8 mouse cellular contexts compared by ENCODE assay signal in the genomic region with DNA sequence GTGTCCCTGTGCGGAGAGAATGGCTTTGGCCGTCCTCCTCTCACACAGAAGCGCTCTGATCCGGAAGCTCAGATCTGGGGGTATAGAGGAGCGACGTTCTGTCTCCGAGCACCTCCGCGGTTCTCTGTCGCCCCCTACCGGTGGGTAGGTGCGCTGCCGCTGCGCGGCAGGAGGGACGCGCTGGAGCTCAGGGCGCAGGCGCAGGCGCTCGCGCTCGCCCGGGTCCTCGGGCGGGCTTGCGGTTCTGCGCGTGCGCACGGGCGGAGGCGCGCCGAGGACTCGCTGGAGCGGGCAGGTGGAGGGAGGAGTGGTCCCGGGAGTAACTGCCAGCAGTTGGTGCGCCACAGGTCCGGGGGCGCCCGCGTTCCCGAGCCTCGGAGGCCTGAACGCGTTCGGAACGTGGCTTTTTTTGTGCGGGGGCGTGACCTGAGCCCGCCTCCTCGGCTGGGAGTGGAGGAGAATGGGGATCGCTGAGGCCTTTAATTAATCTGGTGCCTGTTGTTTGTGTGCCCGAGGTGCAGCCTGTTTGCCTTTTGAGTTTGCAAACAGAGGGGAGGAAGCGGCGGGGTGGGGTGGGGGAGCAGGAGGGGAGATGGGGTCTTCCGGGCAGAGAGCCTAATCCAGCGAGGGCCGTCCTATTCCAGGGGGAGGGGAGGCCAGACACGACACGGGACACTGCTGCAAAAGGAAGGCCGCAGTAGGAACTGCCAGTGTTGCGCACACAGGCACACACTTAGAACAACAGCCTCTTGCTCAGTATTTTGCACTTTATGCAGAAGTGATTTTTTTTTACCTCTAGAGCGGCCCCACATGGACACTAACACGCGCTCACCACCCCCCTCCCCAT. TPM values are rescaled to one million over a fixed set of nuclear protein-coding genes. Genes with fewer than 3 reads are reported as not detected.
DNase-seq lines count a peak whose midpoint lies in the region; ATAC-seq lines count a peak whose summit lies in the region.

Gene Tmem106c, plus strand, starts transcription at position 212 of the 847 bp plus-strand sequence.

- peak within 1 kb of the TSS; percentile 68 for H3K4me2 ChIP-seq in forebrain, embryonic 11.5 days (ENCODE audit: low read depth, low read length, severe bottlenecking)
- H3K4me2 ChIP-seq in heart, embryonic 16.5 days (ENCODE audit: low read depth, low read length), result peak within 1 kb of the TSS; percentile 86
- peak within 1 kb of the TSS; percentile 95 for H3K4me2 ChIP-seq in liver, embryonic 15.5 days
- H3K4me2 ChIP-seq in neural tube, embryonic 12.5 days (replicated peaks), result peak within 1 kb of the TSS; percentile 81

- H3K9me3 ChIP-seq in forebrain, embryonic 11.5 days (ENCODE audit: control insufficient read depth, low read length), result no peaks in the 10 kb centered on the region
- H3K9me3 ChIP-seq in heart, embryonic 16.5 days (replicated peaks; ENCODE audit: control insufficient read depth, low read length), result no peaks in the 10 kb centered on the region
- H3K9me3 ChIP-seq in liver, embryonic 15.5 days (replicated peaks), result no peaks in the 10 kb centered on the region
- no peaks in the 10 kb centered on the region for H3K9me3 ChIP-seq in neural tube, embryonic 12.5 days

- H3K36me3 ChIP-seq in forebrain, embryonic 11.5 days (ENCODE audit: control insufficient read depth, insufficient read depth, low read length), result no peaks in the 10 kb centered on the region
- 0 out of 2 replicates have a peak, but pooled peaks cover 3% of the 10 kb centered on the region for H3K36me3 ChIP-seq in heart, embryonic 16.5 days (ENCODE audit: control insufficient read depth, insufficient read depth)
- no peaks in the 10 kb centered on the region for H3K36me3 ChIP-seq in liver, embryonic 15.5 days (replicated peaks)
- H3K36me3 ChIP-seq in neural tube, embryonic 12.5 days, result peaks cover 5% of the 10 kb centered on the region; the same call in 1 of the 2 replicates

- H3K9ac ChIP-seq in forebrain, embryonic 11.5 days (ENCODE audit: low read length), result peak within 1 kb of the TSS; percentile 71
- peak within 1 kb of the TSS; percentile 89 for H3K9ac ChIP-seq in heart, embryonic 16.5 days (ENCODE audit: low read length)
- H3K9ac ChIP-seq in liver, embryonic 15.5 days, result peak within 1 kb of the TSS; percentile 72
- peak within 1 kb of the TSS; percentile 67 for H3K9ac ChIP-seq in neural tube, embryonic 12.5 days

- peak within 1 kb of the TSS; percentile 84 for H3K27ac ChIP-seq in forebrain, embryonic 11.5 days (ENCODE audit: low read depth, low read length)
- peak within 1 kb of the TSS; percentile 81 for H3K27ac ChIP-seq in heart, embryonic 16.5 days (ENCODE audit: low read length)
- peak within 1 kb of the TSS; percentile 55; the same call in 1 of the 2 replicates for H3K27ac ChIP-seq in liver, embryonic 15.5 days (replicated peaks)
- peak within 1 kb of the TSS; percentile 57; the same call in 1 of the 2 replicates for H3K27ac ChIP-seq in neural tube, embryonic 12.5 days

- H3K27me3 ChIP-seq in forebrain, embryonic 11.5 days (ENCODE audit: control insufficient read depth, insufficient read depth, low read length), result no peaks in the 10 kb centered on the region; the same call in 1 of the 2 replicates
- no peaks in the 10 kb centered on the region for H3K27me3 ChIP-seq in heart, embryonic 16.5 days (ENCODE audit: control insufficient read depth, insufficient read depth, low read length)
- no peaks in the 10 kb centered on the region for H3K27me3 ChIP-seq in liver, embryonic 15.5 days
- H3K27me3 ChIP-seq in neural tube, embryonic 12.5 days (replicated peaks), result no peaks in the 10 kb centered on the region

- peak within 1 kb of the TSS; percentile 48 for H3K4me3 ChIP-seq in forebrain, embryonic 11.5 days (ENCODE audit: low read depth, low read length)
- H3K4me3 ChIP-seq in heart, embryonic 16.5 days (ENCODE audit: low read length), result peak within 1 kb of the TSS; percentile 83
- H3K4me3 ChIP-seq in liver, embryonic 15.5 days (replicated peaks), result peak within 1 kb of the TSS; percentile 72
- H3K4me3 ChIP-seq in neural tube, embryonic 12.5 days, result peak within 1 kb of the TSS; percentile 57

- WGBS in forebrain, embryonic 11.5 days, result under 1% methylated on average over 67 of the region's 67 CpGs
- under 1% methylated on average over 67 of the region's 67 CpGs for WGBS in heart, embryonic 16.5 days
- 1% methylated on average over 67 of the region's 67 CpGs for WGBS in liver, embryonic 15.5 days (ENCODE audit: insufficient replicate concordance)
- WGBS in neural tube, embryonic 12.5 days, result 1% methylated on average over 67 of the region's 67 CpGs

- DNase-seq in CD8-positive naive resting alpha-beta T cell, adult 2 months (ENCODE audit: low read depth in 2 of 2, low spot score in 2 of 2), result peak; percentile 90 to 91
- DNase-seq in c-Kit-positive CD71-negative TER-119-negative erythroid progenitor cells, embryonic 14.5 days (ENCODE audit: low read depth), result peak; percentile 87
- peak; percentile 97 for DNase-seq in forebrain, embryonic 11.5 days (ENCODE audit: low spot score)
- DNase-seq in kidney, postnatal 36 days, result peak; percentile 88 to 94
- peak; percentile 72 for DNase-seq in telencephalon, adult 2 months (ENCODE audit: low read depth, low spot score)

- ATAC-seq in forebrain, embryonic 11.5 days (replicated peaks; ENCODE audit: low FRiP score), result peak; percentile 95
- peak; percentile 94 for ATAC-seq in heart, embryonic 16.5 days (replicated peaks; ENCODE audit: extremely low read depth, insufficient read depth, low FRiP score)
- peak; percentile 96 for ATAC-seq in liver, embryonic 15.5 days (ENCODE audit: insufficient read depth)
- ATAC-seq in neural tube, embryonic 12.5 days (ENCODE audit: low FRiP score, low read depth), result peak; percentile 93

- H3K4me1 ChIP-seq in forebrain, embryonic 11.5 days (replicated peaks; ENCODE audit: control insufficient read depth, insufficient read depth, low read length), result peaks cover 9% of the 10 kb centered on the region
- H3K4me1 ChIP-seq in heart, embryonic 16.5 days (ENCODE audit: control insufficient read depth, insufficient read depth, low read length), result peaks cover 4% of the 10 kb centered on the region; the same call in 1 of the 2 replicates
- peaks cover 18% of the 10 kb centered on the region for H3K4me1 ChIP-seq in liver, embryonic 15.5 days (replicated peaks)
- H3K4me1 ChIP-seq in neural tube, embryonic 12.5 days, result peaks cover 6% of the 10 kb centered on the region

RNA-seq across cellular contexts. Expression of gene Tmem106c, which starts in this region (rescaled TPM):
- 44.5 and 47.8 TPM in 2 replicates for polyA plus RNA-seq in forebrain, embryonic 11.5 days (2014; fragmentation: Nextera tagmentation; extraction: Ambion mirVana)
- 37.7 and 38.0 TPM in 2 replicates for polyA plus RNA-seq in heart, embryonic 16.5 days (2015; fragmentation: Nextera tagmentation; extraction: Ambion mirVana)
- 14.2 and 15.8 TPM in 2 replicates for polyA plus RNA-seq in liver, embryonic 15.5 days (2015; fragmentation: Nextera tagmentation; extraction: Ambion mirVana)
- 50.2 and 50.8 TPM in 2 replicates for polyA plus RNA-seq in neural tube, embryonic 12.5 days (2016; fragmentation: Nextera tagmentation; extraction: Ambion mirVana)

Comparison
In these comparisons a context has a peak if more than half of its experiments do, and no peak if none do; other contexts are left out.
1. Peak in every context shown above with its lines: DNase-seq, ATAC-seq, H3K4me3 ChIP-seq and H3K27ac ChIP-seq.